Mouse (Mus musculus) heart, postnatal 0 days (tissue): ENCODE results near the gene Hipk4.

Experiments used
- CTCF ChIP-seq: IDR thresholded peaks from 2 replicates; pipeline ENCODE4 v1.5.1; 2016; ENCODE audit warnings: antibody characterized with exemption, control low read depth, low read depth
- EP300 ChIP-seq: IDR thresholded peaks from 2 replicates; pipeline ENCODE4 v1.6.1; 2016; ENCODE audit warnings: antibody characterized with exemption, low read depth

DNA sequence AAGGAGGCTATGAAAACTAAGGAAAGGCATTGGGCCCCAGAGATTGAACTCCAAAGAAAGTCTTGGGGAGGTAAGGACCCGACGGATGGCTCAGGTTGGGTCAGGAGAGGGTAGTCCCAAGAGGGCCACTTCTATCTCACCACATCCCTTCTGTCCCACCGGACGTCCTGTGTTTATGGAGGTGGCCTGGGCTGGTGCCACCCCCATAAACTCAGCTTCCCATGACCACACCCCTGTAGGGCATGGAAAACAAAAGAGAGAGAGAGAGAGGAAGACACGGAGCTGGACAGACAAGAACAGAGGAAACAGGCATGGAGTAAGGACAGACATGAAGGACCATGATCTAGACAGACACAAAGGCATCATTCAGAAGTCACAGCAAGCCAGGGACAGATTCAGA lies 29.6 kb upstream of the Hipk4 start:
- TF ChIP-seq CTCF (no peak), EP300 (no peak)
